Mouse (Mus musculus) urinary bladder, adult 18-20 months (tissue): ENCODE measurements around the gene Mat2a.

Source experiments
- DNase-seq, 2 experiments: peaks; one replicate each; pipeline ENCODE4 v3.0.0; 2022; ENCODE audit warnings: low spot score in 2 of 2, mixed read lengths in 2 of 2

The Mat2a gene

DNA sequence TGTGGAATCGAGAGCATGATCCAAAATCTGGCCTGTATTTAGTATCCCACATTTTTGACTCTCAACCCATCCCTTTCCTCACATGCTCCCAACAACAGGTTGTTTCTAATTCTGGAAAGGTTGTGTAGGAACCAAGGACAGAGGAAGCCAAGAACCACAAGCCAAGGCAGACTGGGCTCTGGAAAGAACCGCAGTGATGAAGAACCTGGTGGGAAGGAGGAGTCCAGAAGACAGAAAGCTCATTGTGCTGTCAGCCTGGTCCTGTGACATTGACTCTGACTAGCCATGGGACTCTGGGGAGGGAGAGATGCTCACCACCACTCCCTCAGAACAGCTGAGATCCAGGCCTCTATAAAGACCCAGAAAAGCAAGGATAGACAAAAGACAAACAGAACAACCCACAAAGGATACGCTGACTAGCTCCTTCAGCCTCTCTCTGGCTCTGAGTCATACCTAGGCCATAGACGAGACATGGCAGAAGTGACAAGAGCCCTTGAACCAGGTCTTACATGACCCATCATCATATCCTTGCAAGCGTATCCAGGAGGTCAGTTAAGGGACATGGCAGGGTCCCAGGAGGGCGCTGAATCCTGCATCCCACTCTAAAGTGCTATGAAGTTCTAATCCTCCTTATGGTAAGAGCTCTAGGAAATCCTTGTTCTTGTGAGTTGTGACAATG is 56.1 kb downstream of the Mat2a start:
- no peak for DNase-seq
